Mouse (Mus musculus) stomach, embryonic 14.5 days (tissue): ENCODE measurements at regions not wholly inside any gene's neighbourhood (a gene's known extent, or its start where the extent isn't known, plus 50 kb on each side); places are given as distances from the start of the nearest gene placed in this dataset.

Source experiments
- ATAC-seq: fragments of 200-750 bp; cut with Nextera tagmentation; 2 replicates; pipeline ENCODE4 v1.8.0; 2017; ENCODE audit warnings: low read depth, moderate TSS enrichment; ENCODE audit not compliant: insufficient number of reproducible peaks, insufficient read depth, low FRiP score
- H3K27ac ChIP-seq: fragments of 300-500 bp; sonication (generic); 2 replicates; pipeline ENCODE4 v1.5.1; 2014; ENCODE audit warnings: mild to moderate bottlenecking, low read length, moderate library complexity, mixed read lengths
- H3K27me3 ChIP-seq: fragments of 300-500 bp; sonication (generic); 2 replicates; pipeline ENCODE4 v1.6.1; 2014; ENCODE audit warnings: low read length, control low read depth, mixed read lengths; ENCODE audit not compliant: control insufficient read depth, insufficient read depth
- H3K36me3 ChIP-seq: fragments of 300-500 bp; sonication (generic); 2 replicates; pipeline ENCODE4 v1.6.1; 2014; ENCODE audit warnings: mild to moderate bottlenecking, control low read depth, low read length, moderate library complexity, mixed read lengths; ENCODE audit not compliant: control insufficient read depth, insufficient read depth
- H3K4me1 ChIP-seq: fragments of 300-500 bp; sonication (generic); 2 replicates; pipeline ENCODE4 v1.6.1; 2014; ENCODE audit warnings: low read length, control low read depth, mixed read lengths; ENCODE audit not compliant: control insufficient read depth, insufficient read depth
- H3K4me2 ChIP-seq: fragments of 300-500 bp; sonication (generic); replicated peaks from 2 replicates; pipeline ENCODE4 v1.6.1; 2014; ENCODE audit warnings: low read depth, low read length, control low read depth
- H3K4me3 ChIP-seq: fragments of 300-500 bp; sonication (generic); 2 replicates; pipeline ENCODE4 v1.5.1; 2014; ENCODE audit warnings: low read depth, low read length, control low read depth
- H3K9ac ChIP-seq: fragments of 300-500 bp; sonication (generic); replicated peaks from 2 replicates; pipeline ENCODE4 v1.6.1; 2014; ENCODE audit warnings: low read depth, mild to moderate bottlenecking, control low read depth, low read length, moderate library complexity, mixed read lengths
- H3K9me3 ChIP-seq: fragments of 300-500 bp; sonication (generic); 2 replicates; pipeline ENCODE4 v1.6.1; 2016; ENCODE audit warnings: low read depth, low read length, control low read depth; ENCODE audit not compliant: control insufficient read depth
- WGBS: fragments of 180-500 bp; shearing (Covaris S2); extraction: QIAGEN DNeasy Blood & Tissue Kit; methylation state at CpG from one replicate; pipeline ENCODE4 v1.1.7; 2014; 5-methylcytosine and 5-hydroxymethylcytosine counted together

GRCm38 (mm10) chr2:8022043-8022442, 512.7 kb upstream of the Celf2 start:
- H3K27ac ChIP-seq, result peak overlapping the region; percentile 39; the same call in 1 of the 2 replicates
- no peaks in the 10 kb centered on the region for H3K4me1 ChIP-seq
- no peak overlapping the region for H3K4me2 ChIP-seq
- no peak overlapping the region for H3K4me3 ChIP-seq
- 50% methylated on average over 5 of the region's 5 CpGs for WGBS
- H3K27me3 ChIP-seq, result no peaks in the 10 kb centered on the region
- no peaks in the 10 kb centered on the region for H3K9me3 ChIP-seq
- H3K9ac ChIP-seq, result no peak overlapping the region
- ATAC-seq, result no peak
- no peaks in the 10 kb centered on the region for H3K36me3 ChIP-seq

GRCm38 (mm10) chr2:8012826-8013225, 503.5 kb upstream of the Celf2 start:
- H3K36me3 ChIP-seq, result no peaks in the 10 kb centered on the region
- WGBS, result 72% methylated on average over 6 of the region's 6 CpGs

GRCm38 (mm10) chr2:7999444-7999843, 490.1 kb upstream of the Celf2 start:
- Histone ChIP-seq H3K4me3 (no peak overlapping the region), H3K36me3 (no peaks in the 10 kb centered on the region), H3K4me1 (no peaks in the 10 kb centered on the region), H3K9ac (no peak overlapping the region), H3K4me2 (no peak overlapping the region), H3K27me3 (no peaks in the 10 kb centered on the region), H3K27ac (no peak overlapping the region), H3K9me3 (no peaks in the 10 kb centered on the region)
- WGBS, result 74% methylated on average over 2 of the region's 2 CpGs
- ATAC-seq, result no peak

More at GRCm38 (mm10) chr2:8012826-8013225, 503.5 kb upstream of the Celf2 start:
- no peak for ATAC-seq
- Histone ChIP-seq H3K9me3 (no peaks in the 10 kb centered on the region), H3K27ac (no peak overlapping the region), H3K4me3 (no peak overlapping the region), H3K9ac (no peak overlapping the region), H3K4me2 (no peak overlapping the region), H3K4me1 (no peaks in the 10 kb centered on the region), H3K27me3 (no peaks in the 10 kb centered on the region)

- Histone ChIP-seq H3K4me2 (no peak overlapping the region), H3K36me3 (no peaks in the 10 kb centered on the region), H3K9ac (no peak overlapping the region), H3K9me3 (no peaks in the 10 kb centered on the region), H3K4me3 (no peak overlapping the region), H3K4me1 (no peaks in the 10 kb centered on the region), H3K27me3 (no peaks in the 10 kb centered on the region), H3K27ac (no peak overlapping the region)
- ATAC-seq, result no peak
Observed at GRCm38 (mm10) chr2:7974471-7974870, 465.1 kb upstream of the Celf2 start.

GRCm38 (mm10) chr2:7963456-7963855, 454.1 kb upstream of the Celf2 start:
- no peak for ATAC-seq

GRCm38 (mm10) chr2:7954210-7954609, 444.8 kb upstream of the Celf2 start:
- ATAC-seq, result no peak
- WGBS, result 73% methylated on average over 2 of the region's 2 CpGs
- no peak overlapping the region for H3K4me2 ChIP-seq

More at GRCm38 (mm10) chr2:7963456-7963855, 454.1 kb upstream of the Celf2 start:
- no peak overlapping the region for H3K27ac ChIP-seq
- no peak overlapping the region for H3K9ac ChIP-seq
- no peaks in the 10 kb centered on the region for H3K36me3 ChIP-seq
- no peaks in the 10 kb centered on the region for H3K27me3 ChIP-seq
- no peak overlapping the region for H3K4me3 ChIP-seq
- no peaks in the 10 kb centered on the region for H3K4me1 ChIP-seq
- no peak overlapping the region for H3K4me2 ChIP-seq
- no peaks in the 10 kb centered on the region for H3K9me3 ChIP-seq

GRCm38 (mm10) chr2:7952846-7953245, 443.5 kb upstream of the Celf2 start:
- ATAC-seq, result no peak
- H3K36me3 ChIP-seq, result no peaks in the 10 kb centered on the region
- H3K9me3 ChIP-seq, result no peaks in the 10 kb centered on the region
- no peaks in the 10 kb centered on the region for H3K27me3 ChIP-seq
- no peak overlapping the region for H3K9ac ChIP-seq
- H3K4me3 ChIP-seq, result no peak overlapping the region
- H3K4me1 ChIP-seq, result no peaks in the 10 kb centered on the region
- WGBS, result 86% methylated on average over 2 of the region's 2 CpGs
- no peak overlapping the region for H3K27ac ChIP-seq
- H3K4me2 ChIP-seq, result no peak overlapping the region

More at GRCm38 (mm10) chr2:7954210-7954609, 444.8 kb upstream of the Celf2 start:
- Histone ChIP-seq H3K9me3 (no peaks in the 10 kb centered on the region), H3K4me3 (no peak overlapping the region), H3K4me1 (no peaks in the 10 kb centered on the region), H3K9ac (no peak overlapping the region), H3K27me3 (no peaks in the 10 kb centered on the region), H3K36me3 (no peaks in the 10 kb centered on the region), H3K27ac (no peak overlapping the region)

- Histone ChIP-seq H3K4me1 (no peaks in the 10 kb centered on the region), H3K27ac (no peak overlapping the region), H3K9ac (no peak overlapping the region), H3K4me3 (no peak overlapping the region), H3K4me2 (no peak overlapping the region), H3K9me3 (no peaks in the 10 kb centered on the region), H3K27me3 (no peaks in the 10 kb centered on the region), H3K36me3 (no peaks in the 10 kb centered on the region)
- no peak for ATAC-seq
- WGBS, result 52% methylated on average over 2 of the region's 2 CpGs
Observed at GRCm38 (mm10) chr2:7944946-7945345, 435.6 kb upstream of the Celf2 start.

GRCm38 (mm10) chr2:7933617-7934016, 424.3 kb upstream of the Celf2 start:
- no peak overlapping the region for H3K27ac ChIP-seq
- no peak for ATAC-seq
- WGBS, result 85% methylated on average over 6 of the region's 6 CpGs
- H3K36me3 ChIP-seq, result no peaks in the 10 kb centered on the region
- no peak overlapping the region for H3K9ac ChIP-seq
- no peaks in the 10 kb centered on the region for H3K9me3 ChIP-seq
- no peaks in the 10 kb centered on the region for H3K4me1 ChIP-seq
- H3K4me3 ChIP-seq, result no peak overlapping the region
- no peaks in the 10 kb centered on the region for H3K27me3 ChIP-seq
- H3K4me2 ChIP-seq, result no peak overlapping the region
